Mouse (Mus musculus): ENCODE data around the gene Napb. TPM values are rescaled to one million over a fixed set of nuclear protein-coding genes. Genes with fewer than 3 reads are reported as not detected.
A peak's percentile ranks its signal among the peaks of the same experiment; 100 is the strongest.

Napb gene
- total and polyA plus RNA-seq, 2 experiments from 2014 or later: 1.5 to 2.3 TPM

DNA sequence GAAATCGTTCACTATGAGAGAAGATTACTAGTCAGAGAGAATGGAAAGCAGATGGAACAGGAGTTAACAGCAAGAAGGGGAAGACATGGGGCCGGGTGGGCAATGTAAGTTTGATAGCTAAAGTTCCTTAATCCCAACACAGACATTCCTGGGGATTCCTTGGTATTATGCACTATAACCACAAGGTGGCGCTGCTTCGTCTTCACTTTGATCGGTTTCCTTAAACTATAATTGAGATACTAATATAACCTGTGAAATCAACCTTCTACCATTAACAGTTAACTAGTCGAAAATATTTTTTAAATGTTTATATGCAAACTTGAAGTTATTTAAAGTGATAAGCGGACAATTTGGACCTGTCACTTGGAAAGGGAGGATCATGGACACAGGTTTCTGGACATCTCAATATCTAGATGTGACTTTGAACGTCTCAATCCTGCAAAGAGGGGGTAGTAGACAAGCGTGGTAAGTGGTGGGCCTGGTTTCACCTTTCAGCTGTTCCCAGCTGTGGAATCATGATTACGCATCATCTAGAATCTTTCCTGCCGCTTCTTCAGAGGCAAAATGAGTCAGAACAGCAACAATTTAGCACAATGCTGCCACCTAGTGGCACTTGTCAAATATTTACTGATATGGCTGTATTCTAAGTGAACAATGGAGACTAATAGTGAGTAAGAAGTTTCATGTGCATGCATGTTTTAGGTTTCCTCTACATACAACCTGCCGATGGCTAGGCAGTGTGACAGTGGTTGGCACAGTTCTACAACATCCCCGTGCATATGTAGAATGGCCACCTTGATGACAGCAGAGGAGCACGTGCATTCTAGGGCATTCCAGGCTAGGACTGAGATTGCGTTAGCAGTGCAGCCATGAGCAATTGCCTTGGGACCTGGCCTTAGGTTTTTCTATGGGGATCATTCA is 19.9 kb upstream of the Napb start:
- H3K4me3 ChIP-seq (ENCODE audit: low read depth, low read length): peak overlapping the region; percentile 32
- H3K27me3 ChIP-seq (ENCODE audit: control insufficient read depth, insufficient read depth, low read length): no peaks in the 10 kb centered on the region
- H3K4me1 ChIP-seq (ENCODE audit: control insufficient read depth, insufficient read depth): no peaks in the 10 kb centered on the region
- ATAC-seq (ENCODE audit: insufficient read depth, low read depth) (peak; percentile 66; the same call in 1 of the 2 replicates), DNase-seq (ENCODE audit: low spot score) (peak; percentile 83)
- no peak overlapping the region for H3K27ac ChIP-seq (ENCODE audit: low read depth)
- H3K9me3 ChIP-seq (replicated peaks; ENCODE audit: control insufficient read depth, low read length): no peaks in the 10 kb centered on the region
- WGBS: 13% methylated on average over 15 of the region's 15 CpGs
- H3K9ac ChIP-seq (replicated peaks; ENCODE audit: low read depth, low read length): no peak overlapping the region
- no peaks in the 10 kb centered on the region for H3K36me3 ChIP-seq (replicated peaks; ENCODE audit: control insufficient read depth, insufficient read depth, low read length)
- TF ChIP-seq EP300 (IDR thresholded peaks at IDR 0.05; ENCODE audit: low read depth) (no peak), CTCF (IDR thresholded peaks at IDR 0.05; ENCODE audit: low read depth) (peak; percentile 67)
- H3K4me2 ChIP-seq (ENCODE audit: low read depth, low read length): peak overlapping the region; percentile 66

DNA sequence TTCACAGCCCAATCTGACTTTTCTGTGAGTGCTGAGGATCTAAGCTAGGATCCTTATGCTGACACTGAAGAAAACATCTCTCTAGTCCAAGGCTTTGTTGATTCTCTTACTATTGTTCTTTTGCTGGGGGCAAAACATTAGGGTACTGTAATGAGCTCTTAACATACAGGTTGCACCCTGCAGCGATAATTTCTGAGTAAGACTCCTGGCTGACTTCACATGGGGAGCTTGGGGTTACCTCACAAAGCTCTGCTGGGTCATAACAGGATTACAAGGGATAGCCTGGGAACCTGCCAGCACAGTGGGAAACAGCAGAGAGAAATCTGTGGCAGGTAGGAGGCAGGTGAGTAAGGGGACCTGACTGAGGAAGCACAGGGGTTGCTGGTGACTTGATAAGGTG is 17.8 kb upstream of the Napb start, which contains the start of gene Cstl1:
Gene Cstl1, plus strand, starts transcription at position 301 of the 400 bp plus-strand sequence.
- no peak for DNase-seq (ENCODE audit: low spot score)
- Histone ChIP-seq H3K27me3 (ENCODE audit: control insufficient read depth, insufficient read depth, low read length) (no peaks in the 10 kb centered on the region), H3K4me2 (ENCODE audit: low read depth, low read length) (no peak within 1 kb of the TSS), H3K36me3 (replicated peaks; ENCODE audit: control insufficient read depth, insufficient read depth, low read length) (no peaks in the 10 kb centered on the region), H3K9ac (replicated peaks; ENCODE audit: low read depth, low read length) (no peak within 1 kb of the TSS), H3K4me3 (ENCODE audit: low read depth, low read length) (no peak within 1 kb of the TSS), H3K27ac (ENCODE audit: low read depth) (no peak within 1 kb of the TSS), H3K4me1 (ENCODE audit: control insufficient read depth, insufficient read depth) (no peaks in the 10 kb centered on the region), H3K9me3 (replicated peaks; ENCODE audit: control insufficient read depth, low read length) (no peaks in the 10 kb centered on the region)
- WGBS: 62% methylated on average over 1 of the region's 1 CpGs
- no peak for TF ChIP-seq CTCF (IDR thresholded peaks at IDR 0.05; ENCODE audit: low read depth)
- TF ChIP-seq EP300 (IDR thresholded peaks at IDR 0.05; ENCODE audit: low read depth): no peak
- no peak for ATAC-seq (ENCODE audit: insufficient read depth, low read depth)

DNA sequence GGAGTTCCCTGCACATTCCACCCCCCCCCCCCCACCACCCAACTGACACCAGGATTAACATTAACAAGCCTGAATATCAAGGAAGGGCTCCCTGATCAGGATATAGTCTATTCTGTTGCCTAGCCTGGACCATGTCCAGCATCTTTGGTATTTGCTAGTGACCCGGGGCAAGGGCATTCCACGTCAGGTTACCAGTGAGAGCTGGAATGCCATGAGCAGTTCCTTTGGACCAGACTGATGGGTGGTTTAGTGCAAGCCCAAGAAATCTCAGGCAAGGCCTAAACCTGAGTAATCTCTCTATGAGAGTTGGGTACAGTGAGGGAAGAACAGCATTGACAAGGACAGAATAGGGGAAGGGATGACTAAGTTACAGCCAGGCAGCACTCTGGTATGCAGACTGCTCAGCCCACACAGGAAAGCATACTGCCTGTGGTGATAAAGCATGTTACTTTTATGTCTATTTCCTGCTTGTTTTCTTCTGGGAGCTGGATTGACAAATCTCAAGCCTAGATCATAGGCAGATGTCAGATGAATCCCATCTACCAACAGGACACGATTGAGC is 11.7 kb upstream of the Napb start:
- Histone ChIP-seq H3K4me2 (ENCODE audit: low read depth, low read length) (no peak overlapping the region), H3K9ac (replicated peaks; ENCODE audit: low read depth, low read length) (no peak overlapping the region), H3K27ac (ENCODE audit: low read depth) (no peak overlapping the region), H3K9me3 (replicated peaks; ENCODE audit: control insufficient read depth, low read length) (peaks cover 5% of the 10 kb centered on the region; the same call in 1 of the 2 replicates), H3K36me3 (replicated peaks; ENCODE audit: control insufficient read depth, insufficient read depth, low read length) (no peaks in the 10 kb centered on the region), H3K4me3 (ENCODE audit: low read depth, low read length) (no peak overlapping the region), H3K27me3 (ENCODE audit: control insufficient read depth, insufficient read depth, low read length) (no peaks in the 10 kb centered on the region), H3K4me1 (ENCODE audit: control insufficient read depth, insufficient read depth) (0 out of 2 replicates have a peak, but pooled peaks cover 3% of the 10 kb centered on the region)
- no peak for TF ChIP-seq EP300 (IDR thresholded peaks at IDR 0.05; ENCODE audit: low read depth)
- no peak for TF ChIP-seq CTCF (IDR thresholded peaks at IDR 0.05; ENCODE audit: low read depth)
- WGBS: 46% methylated on average over 3 of the region's 3 CpGs
- ATAC-seq (ENCODE audit: insufficient read depth, low read depth): no peak
- DNase-seq (ENCODE audit: low spot score): no peak

DNA sequence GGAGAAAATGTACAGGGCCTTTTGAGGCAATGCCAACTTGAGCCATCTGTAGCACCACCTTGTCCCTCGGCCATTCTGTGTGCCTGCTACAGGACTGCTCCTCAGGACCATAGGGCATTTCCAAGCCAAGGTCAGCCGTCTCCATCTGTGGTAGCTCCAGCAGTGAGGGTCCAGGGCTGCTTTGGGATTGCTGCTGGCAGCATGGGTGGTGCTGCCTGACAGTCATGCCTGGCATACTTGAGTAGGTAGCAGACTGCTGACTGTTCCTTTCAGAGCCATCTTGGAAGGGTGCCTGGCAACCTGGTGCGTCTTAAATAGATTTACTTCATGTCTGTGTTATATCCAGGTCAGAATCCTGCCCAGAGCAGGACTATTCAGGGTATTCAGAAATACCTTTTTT is 10.7 kb upstream of the Napb start:
- Histone ChIP-seq H3K9ac (replicated peaks; ENCODE audit: low read depth, low read length) (no peak overlapping the region), H3K4me1 (ENCODE audit: control insufficient read depth, insufficient read depth) (0 out of 2 replicates have a peak, but pooled peaks cover 3% of the 10 kb centered on the region), H3K27me3 (ENCODE audit: control insufficient read depth, insufficient read depth, low read length) (no peaks in the 10 kb centered on the region), H3K4me2 (ENCODE audit: low read depth, low read length) (no peak overlapping the region), H3K4me3 (ENCODE audit: low read depth, low read length) (no peak overlapping the region), H3K36me3 (replicated peaks; ENCODE audit: control insufficient read depth, insufficient read depth, low read length) (no peaks in the 10 kb centered on the region), H3K27ac (ENCODE audit: low read depth) (no peak overlapping the region), H3K9me3 (replicated peaks; ENCODE audit: control insufficient read depth, low read length) (peaks cover 5% of the 10 kb centered on the region; the same call in 1 of the 2 replicates)
- DNase-seq (ENCODE audit: low spot score): no peak
- 56% methylated on average over 3 of the region's 3 CpGs for WGBS
- ATAC-seq (ENCODE audit: insufficient read depth, low read depth): no peak
- no peak for TF ChIP-seq EP300 (IDR thresholded peaks at IDR 0.05; ENCODE audit: low read depth)
- TF ChIP-seq CTCF (IDR thresholded peaks at IDR 0.05; ENCODE audit: low read depth): no peak

DNA sequence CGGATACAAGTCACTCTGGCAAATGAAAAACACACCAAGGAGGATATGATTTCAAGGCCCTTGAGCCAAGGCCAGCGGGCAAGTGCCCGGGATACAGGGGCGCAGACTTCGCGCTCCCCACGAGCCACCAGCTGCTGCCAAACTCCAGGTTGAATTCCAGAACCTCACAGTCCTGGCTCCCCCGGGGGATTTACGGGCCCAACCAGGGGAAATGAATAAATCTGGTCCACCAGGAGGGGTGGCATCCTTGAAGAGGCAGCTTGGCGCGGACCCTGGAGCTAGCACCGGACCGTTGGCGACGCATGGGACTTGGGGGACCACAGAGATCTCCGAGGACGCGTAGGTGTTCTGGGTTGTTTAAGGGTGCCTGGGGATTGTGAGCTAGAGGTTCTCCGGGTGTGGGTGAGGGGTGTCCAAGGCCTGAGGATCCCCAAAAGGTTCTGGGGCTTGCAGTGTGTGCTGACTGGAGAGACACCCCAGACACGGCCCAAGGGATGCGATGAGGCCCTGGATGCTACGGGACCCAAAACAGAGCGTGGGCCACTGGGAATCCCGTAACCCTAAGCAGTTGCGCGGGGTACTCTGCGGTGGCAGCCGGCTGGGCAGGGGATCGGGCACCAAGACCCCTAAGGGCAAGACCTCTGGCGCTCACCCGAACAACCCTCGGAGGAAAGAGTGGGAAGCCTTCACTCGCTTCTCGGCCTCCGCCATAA is 497 bp downstream of the Napb start:
- WGBS: under 1% methylated on average over 35 of the region's 35 CpGs
- peak overlapping the region; percentile 58 for H3K27ac ChIP-seq (ENCODE audit: low read depth)
- DNase-seq (ENCODE audit: low spot score): no peak

More for the DNA sequence above, 497 bp downstream of the Napb start:
- Histone ChIP-seq H3K4me1 (ENCODE audit: control insufficient read depth, insufficient read depth) (peaks cover 11% of the 10 kb centered on the region; the same call in 1 of the 2 replicates), H3K27me3 (ENCODE audit: control insufficient read depth, insufficient read depth, low read length) (no peaks in the 10 kb centered on the region), H3K36me3 (replicated peaks; ENCODE audit: control insufficient read depth, insufficient read depth, low read length) (no peaks in the 10 kb centered on the region), H3K9me3 (replicated peaks; ENCODE audit: control insufficient read depth, low read length) (peaks cover 5% of the 10 kb centered on the region; the same call in 1 of the 2 replicates), H3K9ac (replicated peaks; ENCODE audit: low read depth, low read length) (peak overlapping the region; percentile 87), H3K4me2 (ENCODE audit: low read depth, low read length) (peak overlapping the region; percentile 85), H3K4me3 (ENCODE audit: low read depth, low read length) (peak overlapping the region; percentile 74)
- TF ChIP-seq CTCF (IDR thresholded peaks at IDR 0.05; ENCODE audit: low read depth) (no peak), EP300 (IDR thresholded peaks at IDR 0.05; ENCODE audit: low read depth) (no peak)
- ATAC-seq (ENCODE audit: insufficient read depth, low read depth): peak; percentile 47
